27 mouse cellular contexts compared by ENCODE assay signal in the genomic region with DNA sequence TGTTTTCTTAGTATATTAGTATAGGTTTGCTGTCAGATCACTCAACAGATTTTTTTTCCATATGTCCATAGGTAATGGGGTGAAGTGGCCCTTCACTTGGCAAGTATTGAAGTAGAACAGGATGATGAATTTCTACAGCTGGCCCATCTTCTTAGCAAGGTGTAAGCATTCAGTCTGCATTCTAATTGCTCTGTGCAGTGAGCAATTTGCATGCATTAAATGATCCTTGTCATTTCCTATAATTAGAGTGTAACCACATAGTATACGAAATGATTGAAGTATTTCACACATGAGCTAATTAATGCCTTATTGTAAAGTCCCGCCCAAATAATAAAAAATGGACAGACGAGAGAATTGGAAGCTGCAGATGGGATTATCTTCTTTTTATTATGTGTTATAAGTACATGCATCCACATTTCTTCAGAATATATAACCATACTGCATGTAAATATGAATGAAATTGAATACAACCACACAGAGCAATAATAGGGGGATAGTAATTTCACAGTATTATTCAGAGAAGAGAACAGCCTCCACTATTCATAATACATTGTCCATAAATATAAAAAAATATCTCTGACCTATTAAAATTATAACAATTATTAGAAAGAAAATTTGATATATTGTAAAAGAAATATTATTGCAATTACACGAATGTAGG.
DNase-seq lines count a peak whose midpoint lies in the region; ATAC-seq and TF ChIP-seq lines count a peak whose summit lies in the region.
"Had no signal": no experiment of that assay in that cellular context is flagged by ENCODE, and none has a peak within 500 bp of the region (broad histone marks: within the 10 kb centered on the region; RNA-seq: fewer than 3 reads in every experiment).

No protein-coding gene starts in this region.

- no peak overlapping the region for H3K27ac ChIP-seq in forebrain, embryonic 12.5 days
- H3K27ac ChIP-seq in forebrain, embryonic 10.5 days = no peak overlapping the region
- no peak overlapping the region for H3K27ac ChIP-seq in midbrain, embryonic 14.5 days (replicated peaks; ENCODE audit: low read depth, low read length)
- no peak overlapping the region for H3K27ac ChIP-seq in midbrain, embryonic 10.5 days (replicated peaks)
- 0 out of 2 replicates have a peak overlapping the region, but pooled peaks have one; percentile 11 for H3K27ac ChIP-seq in forebrain, embryonic 15.5 days (replicated peaks)
- H3K27ac ChIP-seq in neural tube, embryonic 14.5 days (ENCODE audit: low read depth, low read length) = no peak overlapping the region
- H3K27ac ChIP-seq in cerebellum, adult 2 months (ENCODE audit: insufficient read depth, low read length) = no peak overlapping the region
- H3K27ac ChIP-seq: embryonic facial prominence, embryonic 12.5 days; heart, embryonic 13.5 days; liver, embryonic 12.5 days; stomach, embryonic 15.5 days had no signal

- H3K9ac ChIP-seq in forebrain, embryonic 12.5 days = no peak overlapping the region
- H3K9ac ChIP-seq in midbrain, embryonic 14.5 days (replicated peaks; ENCODE audit: low read length) = no peak overlapping the region
- no peak overlapping the region for H3K9ac ChIP-seq in forebrain, embryonic 15.5 days (replicated peaks)
- no peak overlapping the region for H3K9ac ChIP-seq in neural tube, embryonic 14.5 days (replicated peaks; ENCODE audit: low read depth, low read length)
- H3K9ac ChIP-seq: embryonic facial prominence, embryonic 12.5 days; heart, embryonic 13.5 days; liver, embryonic 12.5 days; liver, postnatal 0 days; stomach, embryonic 15.5 days had no signal

- H3K9me3 ChIP-seq in forebrain, embryonic 12.5 days = no peaks in the 10 kb centered on the region
- H3K9me3 ChIP-seq in forebrain, embryonic 10.5 days = no peaks in the 10 kb centered on the region
- H3K9me3 ChIP-seq in midbrain, embryonic 14.5 days (ENCODE audit: control insufficient read depth, low read length) = no peaks in the 10 kb centered on the region
- no peaks in the 10 kb centered on the region for H3K9me3 ChIP-seq in midbrain, embryonic 10.5 days (replicated peaks)
- H3K9me3 ChIP-seq in forebrain, embryonic 15.5 days = no peaks in the 10 kb centered on the region
- no peaks in the 10 kb centered on the region for H3K9me3 ChIP-seq in neural tube, embryonic 14.5 days (ENCODE audit: control insufficient read depth, low read length)
- H3K9me3 ChIP-seq: embryonic facial prominence, embryonic 12.5 days; G1E; heart, embryonic 13.5 days; liver, embryonic 12.5 days; megakaryocyte, embryonic 14.5 days; stomach, embryonic 15.5 days had no signal

- no peak for TF ChIP-seq CTCF in cerebellum, adult 2 months (IDR thresholded peaks at IDR 0.05; ENCODE audit: borderline replicate concordance, insufficient read depth, low read depth, low read length)

- no peaks in the 10 kb centered on the region for H3K27me3 ChIP-seq in forebrain, embryonic 12.5 days
- H3K27me3 ChIP-seq in forebrain, embryonic 10.5 days (ENCODE audit: poor library complexity, severe bottlenecking) = no peaks in the 10 kb centered on the region
- H3K27me3 ChIP-seq in midbrain, embryonic 14.5 days (ENCODE audit: control insufficient read depth, insufficient read depth, low read length) = no peaks in the 10 kb centered on the region
- no peaks in the 10 kb centered on the region for H3K27me3 ChIP-seq in midbrain, embryonic 10.5 days (ENCODE audit: low read depth, poor library complexity, severe bottlenecking)
- no peaks in the 10 kb centered on the region for H3K27me3 ChIP-seq in forebrain, embryonic 15.5 days
- H3K27me3 ChIP-seq in neural tube, embryonic 14.5 days (ENCODE audit: control insufficient read depth, insufficient read depth, low read length) = no peaks in the 10 kb centered on the region
- H3K27me3 ChIP-seq in cerebellum, adult 2 months (ENCODE audit: control insufficient read depth, insufficient read depth, low read length) = no peaks in the 10 kb centered on the region
- H3K27me3 ChIP-seq: embryonic facial prominence, embryonic 12.5 days; heart, embryonic 13.5 days; liver, embryonic 12.5 days; megakaryocyte, embryonic 14.5 days; stomach, embryonic 15.5 days had no signal

- no peak for DNase-seq in forebrain, embryonic 10.5 days (ENCODE audit: extremely low spot score, low spot score)
- DNase-seq in midbrain, embryonic 14.5 days = peak; percentile 13
- no peak for DNase-seq in midbrain, embryonic 10.5 days (ENCODE audit: low spot score)
- no peak for DNase-seq in ovary, adult 18-20 months (ENCODE audit: low spot score)
- no peak for DNase-seq in cerebellum, adult 2 months
- DNase-seq: adrenal gland, adult 8-10 months; cerebellum, adult 11 months; cerebellum, adult 9-11 months; embryo, embryonic 11 days; gastrocnemius, postnatal 10 days; heart, postnatal 10 days; kidney, adult 18-20 months; kidney, postnatal 36 days; left cerebral cortex, postnatal 4 days; liver, postnatal 0 days; lung, postnatal 4 days; right cerebral cortex, postnatal 25 days; thymus, postnatal 14 days had no signal

- TF ChIP-seq POLR2A in cerebellum, adult 2 months (IDR thresholded peaks at IDR 0.05; ENCODE audit: borderline replicate concordance, insufficient read depth, low read length) = no peak

- WGBS in forebrain, embryonic 12.5 days = 59% methylated on average over 4 of the region's 4 CpGs
- 87% methylated on average over 4 of the region's 4 CpGs for WGBS in forebrain, embryonic 10.5 days
- WGBS in midbrain, embryonic 14.5 days = 81% methylated on average over 4 of the region's 4 CpGs
- 85% methylated on average over 4 of the region's 4 CpGs for WGBS in midbrain, embryonic 10.5 days
- 45% methylated on average over 4 of the region's 4 CpGs for WGBS in forebrain, embryonic 15.5 days
- WGBS in neural tube, embryonic 14.5 days = 60% methylated on average over 4 of the region's 4 CpGs
- 77% methylated on average over 4 of the region's 4 CpGs for WGBS in cerebellum, adult 2 months

- no peaks in the 10 kb centered on the region for H3K4me1 ChIP-seq in forebrain, embryonic 12.5 days
- H3K4me1 ChIP-seq in forebrain, embryonic 10.5 days = no peaks in the 10 kb centered on the region
- H3K4me1 ChIP-seq in midbrain, embryonic 14.5 days (ENCODE audit: control insufficient read depth, insufficient read depth, low read length) = no peaks in the 10 kb centered on the region
- no peaks in the 10 kb centered on the region for H3K4me1 ChIP-seq in midbrain, embryonic 10.5 days
- no peaks in the 10 kb centered on the region for H3K4me1 ChIP-seq in forebrain, embryonic 15.5 days
- H3K4me1 ChIP-seq in neural tube, embryonic 14.5 days (ENCODE audit: control insufficient read depth, insufficient read depth, low read length) = no peaks in the 10 kb centered on the region
- no peaks in the 10 kb centered on the region for H3K4me1 ChIP-seq in cerebellum, adult 2 months (ENCODE audit: control insufficient read depth, insufficient read depth, low read length)
- H3K4me1 ChIP-seq: embryonic facial prominence, embryonic 12.5 days; heart, embryonic 13.5 days; liver, embryonic 12.5 days; megakaryocyte, embryonic 14.5 days; stomach, embryonic 15.5 days had no signal

- H3K4me2 ChIP-seq in forebrain, embryonic 12.5 days = no peak overlapping the region
- H3K4me2 ChIP-seq in midbrain, embryonic 14.5 days (ENCODE audit: low read length) = no peak overlapping the region
- no peak overlapping the region for H3K4me2 ChIP-seq in forebrain, embryonic 15.5 days (replicated peaks)
- H3K4me2 ChIP-seq in neural tube, embryonic 14.5 days (ENCODE audit: low read depth, low read length) = no peak overlapping the region
- H3K4me2 ChIP-seq: embryonic facial prominence, embryonic 12.5 days; heart, embryonic 13.5 days; liver, embryonic 12.5 days; stomach, embryonic 15.5 days had no signal

- no peak overlapping the region for H3K4me3 ChIP-seq in forebrain, embryonic 12.5 days (replicated peaks)
- no peak overlapping the region for H3K4me3 ChIP-seq in forebrain, embryonic 10.5 days
- no peak overlapping the region for H3K4me3 ChIP-seq in midbrain, embryonic 14.5 days (replicated peaks; ENCODE audit: low read depth, low read length)
- no peak overlapping the region for H3K4me3 ChIP-seq in midbrain, embryonic 10.5 days
- H3K4me3 ChIP-seq in forebrain, embryonic 15.5 days = no peak overlapping the region
- no peak overlapping the region for H3K4me3 ChIP-seq in neural tube, embryonic 14.5 days (ENCODE audit: low read depth, low read length)
- no peak overlapping the region for H3K4me3 ChIP-seq in cerebellum, adult 2 months (replicated peaks; ENCODE audit: insufficient read depth, low read depth, low read length)
- H3K4me3 ChIP-seq: embryonic facial prominence, embryonic 12.5 days; heart, embryonic 13.5 days; liver, embryonic 12.5 days; megakaryocyte, embryonic 14.5 days; stomach, embryonic 15.5 days had no signal

- ATAC-seq in forebrain, embryonic 12.5 days (ENCODE audit: low FRiP score) = peak; percentile 83; the same call in 1 of the 2 replicates
- no peak for ATAC-seq in midbrain, embryonic 14.5 days (ENCODE audit: low FRiP score, low TSS enrichment)
- peak; percentile 84 for ATAC-seq in forebrain, embryonic 15.5 days (replicated peaks)
- ATAC-seq in neural tube, embryonic 14.5 days (ENCODE audit: low read depth) = peak; percentile 82
- ATAC-seq: liver, embryonic 12.5 days; liver, postnatal 0 days had no signal

- no peaks in the 10 kb centered on the region for H3K36me3 ChIP-seq in forebrain, embryonic 12.5 days (replicated peaks)
- H3K36me3 ChIP-seq in forebrain, embryonic 10.5 days (replicated peaks) = no peaks in the 10 kb centered on the region
- no peaks in the 10 kb centered on the region for H3K36me3 ChIP-seq in midbrain, embryonic 14.5 days (ENCODE audit: control insufficient read depth, insufficient read depth, low read length)
- no peaks in the 10 kb centered on the region for H3K36me3 ChIP-seq in midbrain, embryonic 10.5 days
- H3K36me3 ChIP-seq in forebrain, embryonic 15.5 days = no peaks in the 10 kb centered on the region
- no peaks in the 10 kb centered on the region for H3K36me3 ChIP-seq in neural tube, embryonic 14.5 days (ENCODE audit: control insufficient read depth, insufficient read depth, low read length)
- H3K36me3 ChIP-seq: embryonic facial prominence, embryonic 12.5 days; G1E; heart, embryonic 13.5 days; liver, embryonic 12.5 days; stomach, embryonic 15.5 days had no signal
